Mouse (Mus musculus) mesoderm, embryonic 11.5 days (tissue): Measurements from ENCODE around the gene St5.

ENCODE experiments used
- DNase-seq: peaks from one replicate; pipeline ENCODE4 v3.0.0-alpha.2; 2012; ENCODE audit warnings: low read depth, low spot score

St5 gene

DNA sequence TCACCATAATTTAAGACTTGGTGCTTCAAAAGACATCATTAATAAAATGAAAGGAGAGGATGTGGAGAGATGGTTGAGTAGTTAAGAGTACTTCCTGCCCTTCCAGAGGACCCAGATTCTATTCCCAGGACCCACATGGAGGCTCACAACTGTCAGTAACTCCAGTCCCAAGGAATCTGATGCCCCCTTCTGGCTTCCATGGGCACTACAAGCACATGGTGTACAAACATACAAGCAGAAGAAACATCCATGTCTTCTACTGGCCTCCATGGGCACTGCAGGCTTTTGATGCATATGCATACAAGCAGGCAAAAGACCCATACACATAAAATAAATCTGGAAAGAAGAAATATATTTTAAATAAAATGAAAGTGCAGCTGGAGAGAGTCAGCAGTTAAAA, 3.2 kb downstream of the St5 start:
- no peak for DNase-seq

DNA sequence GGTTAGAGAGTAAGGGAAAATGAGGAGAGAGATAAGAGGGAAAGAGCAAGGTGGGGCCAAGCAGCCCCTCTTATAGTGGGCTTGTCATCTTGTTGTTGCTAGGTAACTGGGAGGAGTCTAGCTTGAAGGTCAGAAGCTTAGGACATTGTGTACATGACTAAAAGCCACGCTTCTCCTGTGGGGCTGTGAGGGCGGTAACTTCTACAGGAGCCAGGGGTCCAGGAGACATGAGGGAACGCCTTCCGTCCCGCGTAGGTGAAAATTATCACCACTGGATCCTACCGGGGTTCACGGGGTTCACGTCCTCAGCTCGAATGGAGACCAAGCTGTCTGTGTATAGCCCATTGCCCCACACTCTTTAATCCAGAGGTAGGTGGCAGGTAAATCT, 8.1 kb downstream of the St5 start:
- DNase-seq: no peak

DNA sequence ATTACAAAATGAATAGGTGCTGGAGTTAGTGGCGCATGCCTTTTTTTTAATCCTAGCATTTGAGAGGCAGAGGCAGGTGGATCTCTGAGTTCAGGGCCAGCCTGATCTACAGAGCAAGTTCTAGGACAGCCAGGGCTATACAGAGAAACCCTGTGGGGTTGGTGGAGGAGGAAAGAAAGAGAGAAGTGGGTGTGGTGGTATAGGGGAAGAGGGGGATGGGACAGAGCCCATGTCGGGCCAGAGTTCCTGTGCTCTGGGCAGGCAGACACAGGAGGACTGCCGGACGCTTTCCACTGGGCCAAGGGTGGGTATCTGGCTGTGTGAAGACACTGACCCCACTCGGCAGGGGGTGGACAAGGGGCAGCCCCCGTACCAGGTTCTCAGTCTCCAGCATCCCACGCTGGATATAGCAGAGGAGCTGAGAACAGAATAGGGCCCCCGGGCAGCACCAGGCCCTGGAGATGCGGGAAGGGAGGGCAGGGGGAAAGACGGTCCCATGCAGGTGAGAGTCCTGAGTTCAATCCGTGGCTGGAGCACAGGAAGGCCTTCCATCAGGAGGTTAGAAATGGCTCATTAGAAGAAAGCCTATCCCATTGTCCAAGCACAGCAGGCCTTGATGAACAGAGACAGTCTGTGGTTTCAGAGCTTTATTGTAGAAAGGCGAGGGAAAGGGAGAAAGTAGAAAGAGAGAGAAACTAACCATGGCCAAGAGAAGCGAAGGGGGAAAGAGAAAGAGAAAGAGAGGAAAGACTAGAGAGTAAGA, 8.6 kb downstream of the St5 start:
- no peak for DNase-seq

DNA sequence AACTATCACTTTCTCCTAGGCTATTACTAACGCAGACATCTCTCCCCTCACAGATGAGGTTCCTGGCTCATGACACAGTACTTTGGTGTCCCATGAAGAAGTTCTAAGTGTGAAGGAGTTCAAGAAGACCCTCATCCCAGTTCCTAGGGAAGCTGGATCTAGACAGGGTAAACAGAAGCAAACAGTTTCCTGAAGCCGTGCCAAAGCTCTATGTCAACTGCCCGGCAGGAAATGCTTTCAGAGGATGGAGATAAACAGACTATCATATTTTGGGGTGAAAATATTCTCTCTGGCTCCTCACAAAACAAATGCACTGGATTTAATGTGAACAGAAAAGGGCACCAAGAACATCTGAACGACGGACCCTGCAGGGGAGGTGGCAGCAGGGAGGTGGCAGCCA, 12.4 kb downstream of the St5 start:
- no peak for DNase-seq

DNA sequence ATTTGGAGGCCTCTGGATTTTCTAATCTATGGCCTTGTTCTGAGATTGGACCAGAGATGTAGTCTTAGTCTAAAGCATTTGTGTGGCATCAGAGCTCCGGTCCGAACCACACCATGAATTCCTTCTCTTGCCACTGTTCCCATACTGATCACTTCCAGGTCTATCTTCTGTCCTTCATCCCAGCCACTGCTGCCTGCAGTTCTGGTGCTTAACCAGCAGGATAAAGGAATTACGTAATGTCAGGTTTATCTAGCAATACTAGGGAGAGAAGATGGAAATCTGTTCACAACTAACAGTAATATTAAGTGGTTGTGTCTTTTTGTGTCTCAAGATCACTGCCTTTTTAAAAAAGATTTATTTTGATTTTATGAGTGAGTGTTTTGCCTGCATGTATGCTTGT, 13.3 kb downstream of the St5 start:
- no peak for DNase-seq

DNA sequence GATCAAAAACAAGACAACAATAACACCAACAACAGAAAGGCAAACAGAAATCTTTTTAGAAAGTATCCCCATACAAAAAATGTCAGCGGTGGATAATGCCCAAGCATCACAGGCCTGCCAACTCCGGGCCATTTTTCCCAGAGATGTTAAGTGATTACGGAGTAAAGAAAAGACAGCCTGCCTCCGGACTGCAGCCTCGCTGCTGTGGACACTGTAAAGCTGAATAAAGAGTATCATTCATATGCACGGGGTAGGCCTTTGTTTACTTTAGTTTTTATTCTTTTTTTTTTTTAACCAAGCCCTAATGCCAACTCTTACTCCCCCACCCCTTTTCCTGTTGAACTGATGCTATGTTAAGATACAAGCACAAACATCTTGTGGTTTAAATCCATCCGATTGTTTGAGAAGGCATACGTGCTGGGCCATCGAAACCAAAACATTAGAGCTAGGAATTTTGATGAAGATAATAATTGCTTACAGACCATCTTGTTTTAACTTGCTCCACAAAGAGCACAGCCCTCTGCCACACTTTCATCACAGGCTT, 16.7 kb downstream of the St5 start:
- DNase-seq: no peak

DNA sequence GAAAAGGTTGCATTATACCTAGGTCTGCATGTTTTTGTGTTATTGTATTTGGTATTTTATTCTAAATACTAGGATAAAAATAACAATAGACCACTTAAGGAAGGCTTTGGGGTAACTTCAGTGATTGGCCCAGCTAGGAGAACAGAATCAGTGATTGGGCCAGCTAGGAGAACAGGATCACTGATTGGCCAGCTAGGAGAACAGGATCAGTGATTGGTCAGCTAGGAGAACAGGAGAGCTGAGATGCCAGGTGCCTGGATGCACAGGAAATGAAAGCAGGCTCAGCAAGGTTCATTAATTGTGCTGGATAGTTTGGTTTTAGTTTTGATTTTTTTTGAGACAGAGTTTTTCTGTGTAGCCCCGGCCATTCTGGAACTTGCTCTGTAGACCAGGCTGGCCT, 22.5 kb downstream of the St5 start:
- DNase-seq: no peak

DNA sequence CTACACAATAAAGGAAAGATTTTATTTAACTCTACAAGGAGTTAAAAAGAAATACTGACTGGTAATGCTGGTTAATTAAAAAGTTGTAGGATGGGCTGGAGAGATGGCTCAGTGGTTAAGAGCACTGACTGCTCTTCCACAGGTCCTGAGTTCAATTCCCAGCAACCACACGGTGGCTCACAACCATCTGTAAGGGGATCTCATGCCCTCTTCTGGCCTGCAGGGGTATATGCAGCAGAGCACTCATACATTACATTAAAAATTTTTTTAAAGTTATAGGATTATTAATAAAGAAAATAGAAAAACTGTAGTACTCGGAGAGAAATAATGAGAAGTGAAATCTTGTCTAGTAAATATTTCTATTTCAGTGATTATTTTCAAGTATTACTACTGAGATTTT, 23.1 kb downstream of the St5 start:
- no peak for DNase-seq

DNA sequence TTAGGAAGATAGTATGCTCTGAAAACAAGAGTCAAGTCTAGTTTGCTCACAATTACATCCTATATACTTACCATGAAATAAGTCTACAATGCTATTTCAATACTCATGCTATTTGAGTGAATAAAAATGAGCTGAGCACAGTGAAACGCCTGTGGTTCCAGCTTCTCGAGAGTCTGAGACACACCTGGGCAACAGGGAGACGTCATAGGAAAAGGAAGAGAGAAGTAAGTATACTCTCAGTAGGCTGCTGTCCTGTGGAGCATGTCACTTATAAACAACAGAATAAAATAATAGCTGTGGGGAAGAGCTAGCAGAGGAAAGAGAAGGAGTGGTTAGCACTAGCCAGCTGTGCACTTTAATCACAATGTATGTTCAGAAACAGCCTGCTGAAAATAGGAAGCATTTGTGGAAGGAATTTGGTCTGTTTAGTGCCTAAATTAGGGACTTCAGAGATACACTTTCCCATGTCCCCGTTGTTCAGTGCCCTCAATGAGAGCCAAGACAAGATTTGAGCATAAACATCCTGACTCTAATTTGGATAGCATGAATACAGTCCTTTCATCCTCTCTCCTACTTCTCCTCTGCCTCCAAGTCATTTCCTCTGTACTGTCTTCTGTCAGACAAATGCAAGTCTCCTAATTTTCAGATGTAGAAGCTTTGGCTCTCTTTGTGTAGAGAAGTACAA, 28.3 kb downstream of the St5 start:
- DNase-seq: no peak

DNA sequence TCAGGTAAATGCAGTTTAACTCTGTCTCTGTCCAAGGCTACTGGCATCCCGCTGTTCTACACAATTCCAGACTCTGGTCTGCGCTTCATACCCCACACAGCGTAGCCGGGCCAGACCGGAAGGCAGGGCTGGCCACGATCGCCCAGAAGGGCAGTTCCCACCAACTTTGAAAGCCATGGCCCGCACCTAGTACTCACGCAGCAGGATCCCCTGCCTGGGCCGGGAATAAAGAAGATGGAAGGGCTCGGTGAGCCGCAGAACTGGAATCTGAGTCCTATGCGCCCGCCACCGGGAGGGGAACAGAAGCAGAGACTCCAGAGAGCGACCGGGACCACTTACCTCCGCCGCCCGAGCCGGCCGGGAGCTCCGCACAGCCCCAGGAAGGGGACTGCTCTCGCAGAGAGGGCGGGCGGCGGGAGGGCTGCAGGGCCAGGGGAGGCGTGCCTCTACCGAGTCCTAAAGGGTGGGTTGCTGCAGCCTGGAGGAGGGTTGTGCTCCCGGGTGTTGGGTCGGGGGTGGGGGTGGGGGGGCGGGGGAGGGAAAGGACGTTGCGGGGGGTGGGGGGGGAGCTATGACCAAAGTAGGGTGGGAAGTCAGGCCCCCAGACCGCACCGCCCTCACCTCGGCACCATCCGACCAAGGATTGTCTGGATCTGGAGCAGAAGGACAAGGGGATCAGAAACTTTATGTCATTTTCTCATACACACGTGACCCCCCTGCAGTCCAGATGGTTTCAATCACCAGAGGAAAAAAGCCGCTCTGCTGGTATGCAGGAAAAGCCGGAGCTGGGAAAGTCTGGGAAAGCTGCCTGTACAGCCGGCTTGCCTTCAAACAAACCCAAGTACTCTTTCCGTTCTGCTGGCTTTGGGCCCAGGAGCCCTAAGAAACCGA, 31.6 kb downstream of the St5 start:
- peak; percentile 90 for DNase-seq

DNA sequence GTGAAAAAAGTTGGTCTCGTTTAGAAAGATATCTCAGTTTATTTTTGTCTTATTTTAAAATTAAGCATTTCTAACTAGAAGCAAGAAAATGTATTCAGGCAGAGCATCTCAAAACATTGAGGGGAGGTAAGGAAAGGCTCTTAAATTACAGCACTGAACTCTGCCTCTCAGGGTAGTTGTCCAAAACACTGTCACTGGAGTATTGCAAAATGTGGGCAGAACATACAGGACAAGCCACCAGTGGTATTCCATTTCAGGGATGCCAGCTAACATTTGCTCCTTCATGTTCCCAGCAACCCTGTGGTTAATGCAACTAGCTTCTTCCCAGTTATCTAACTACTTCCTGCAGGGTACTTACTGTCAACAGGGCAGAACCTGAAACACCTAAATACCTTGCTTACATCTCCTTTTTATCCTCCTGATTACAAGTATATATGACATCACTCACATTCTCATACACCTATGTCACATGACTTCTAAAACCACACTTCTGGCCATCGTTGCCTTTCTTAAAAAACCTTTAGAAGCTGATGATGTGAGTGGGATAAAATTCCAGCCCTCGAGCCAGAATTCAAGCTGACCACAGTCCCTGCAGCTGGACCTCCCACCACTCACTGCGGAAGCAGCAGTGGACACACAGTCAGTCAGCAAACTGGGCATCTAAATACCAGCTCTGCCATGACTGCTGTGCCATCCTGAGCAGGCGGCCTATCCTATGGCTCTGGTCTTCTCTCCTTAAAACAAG, 33.8 kb downstream of the St5 start:
- DNase-seq: no peak

DNA sequence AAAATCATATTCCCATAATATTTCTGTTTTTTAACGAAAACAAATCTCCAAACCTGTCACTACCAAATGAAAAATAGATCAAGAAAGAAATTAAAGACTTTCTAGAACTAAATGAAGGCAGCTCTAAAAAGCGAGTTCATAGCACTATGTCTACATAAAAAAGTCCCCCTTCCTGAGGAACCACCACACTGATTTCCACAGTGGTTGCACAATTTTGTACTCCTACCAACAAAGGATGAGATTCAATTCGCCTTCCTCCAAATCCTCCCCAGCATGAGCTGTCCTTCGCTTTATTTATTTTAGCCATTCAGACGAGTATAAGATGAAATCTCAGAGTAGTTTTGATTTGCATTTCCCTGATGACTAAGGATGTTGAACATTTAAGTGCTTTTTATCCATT, 36.7 kb downstream of the St5 start:
- no peak for DNase-seq

DNA sequence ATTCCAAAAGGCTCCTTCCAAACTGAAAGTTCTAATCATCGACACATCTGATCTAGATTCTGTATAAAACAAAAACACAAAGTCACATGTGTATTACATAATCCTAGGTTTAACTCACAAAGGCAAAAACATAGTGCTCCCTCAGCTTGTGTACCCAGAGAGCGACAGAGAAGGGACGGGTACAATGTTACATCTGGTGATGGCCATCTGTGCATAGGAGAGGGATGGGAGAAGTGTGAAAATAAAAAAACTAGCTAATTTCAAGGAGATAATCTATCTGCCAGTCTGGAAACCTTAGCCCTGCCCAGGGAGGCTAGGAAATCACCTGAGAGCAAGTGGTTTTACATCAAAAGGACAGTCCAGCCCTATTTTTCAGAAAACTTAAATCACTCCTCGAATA, 40.8 kb downstream of the St5 start:
- no peak for DNase-seq

DNA sequence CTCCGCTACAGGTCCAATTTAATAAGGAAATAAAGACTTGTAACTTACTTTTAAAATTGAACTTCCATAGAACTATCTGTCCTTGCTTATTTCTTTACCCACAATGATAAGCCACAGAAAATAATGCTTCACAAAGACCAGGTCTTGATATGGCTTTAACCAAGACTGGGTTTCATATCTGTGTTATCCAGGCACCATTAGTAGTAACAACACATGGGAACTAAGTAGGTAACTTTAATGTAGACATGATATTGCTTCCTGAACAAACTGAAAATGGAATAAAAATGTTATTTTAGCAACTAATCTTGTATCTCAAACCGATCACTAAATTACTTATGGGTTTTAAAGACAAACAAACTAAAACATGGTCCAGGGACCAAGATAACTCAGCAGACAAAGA, 44.1 kb downstream of the St5 start:
- no peak for DNase-seq

DNA sequence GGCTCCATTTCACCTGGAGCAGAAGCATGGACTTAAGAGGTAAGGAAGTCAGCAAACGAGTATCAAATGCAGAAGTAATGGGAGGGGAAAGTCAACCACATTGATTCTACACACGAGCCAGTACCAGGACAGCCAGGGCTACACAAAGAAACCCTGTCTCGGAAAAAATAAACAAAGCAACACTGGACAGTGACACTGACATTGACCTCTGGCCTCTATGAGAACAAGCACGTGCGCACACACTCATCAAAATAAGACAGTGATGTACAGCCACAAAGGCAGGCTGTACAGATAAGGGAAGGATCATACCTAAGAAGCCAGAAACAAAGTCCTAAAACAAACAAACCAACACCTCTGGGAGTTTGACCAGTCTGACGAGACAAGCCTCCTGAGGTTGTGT, 45.5 kb downstream of the St5 start:
- DNase-seq: no peak

DNA sequence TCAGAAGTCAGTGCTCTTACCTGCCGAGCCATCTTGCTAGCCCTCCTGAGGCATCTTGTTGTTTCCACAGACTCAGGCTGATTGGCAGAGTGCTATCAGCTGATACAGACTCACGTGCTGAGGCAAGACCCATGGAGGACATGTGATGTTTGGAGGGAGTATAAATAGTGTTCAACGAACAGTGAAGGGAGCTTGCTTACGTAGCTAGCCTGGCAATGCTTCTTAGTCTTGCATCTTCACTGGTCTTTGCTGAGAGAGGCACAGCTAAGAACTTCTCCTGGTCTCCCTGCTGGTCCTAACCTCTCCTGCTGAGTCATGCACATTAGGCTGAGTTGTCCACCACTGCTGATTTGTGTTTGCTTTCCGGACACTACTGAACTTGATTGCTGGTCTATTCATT, 48.5 kb downstream of the St5 start:
- DNase-seq: no peak

DNA sequence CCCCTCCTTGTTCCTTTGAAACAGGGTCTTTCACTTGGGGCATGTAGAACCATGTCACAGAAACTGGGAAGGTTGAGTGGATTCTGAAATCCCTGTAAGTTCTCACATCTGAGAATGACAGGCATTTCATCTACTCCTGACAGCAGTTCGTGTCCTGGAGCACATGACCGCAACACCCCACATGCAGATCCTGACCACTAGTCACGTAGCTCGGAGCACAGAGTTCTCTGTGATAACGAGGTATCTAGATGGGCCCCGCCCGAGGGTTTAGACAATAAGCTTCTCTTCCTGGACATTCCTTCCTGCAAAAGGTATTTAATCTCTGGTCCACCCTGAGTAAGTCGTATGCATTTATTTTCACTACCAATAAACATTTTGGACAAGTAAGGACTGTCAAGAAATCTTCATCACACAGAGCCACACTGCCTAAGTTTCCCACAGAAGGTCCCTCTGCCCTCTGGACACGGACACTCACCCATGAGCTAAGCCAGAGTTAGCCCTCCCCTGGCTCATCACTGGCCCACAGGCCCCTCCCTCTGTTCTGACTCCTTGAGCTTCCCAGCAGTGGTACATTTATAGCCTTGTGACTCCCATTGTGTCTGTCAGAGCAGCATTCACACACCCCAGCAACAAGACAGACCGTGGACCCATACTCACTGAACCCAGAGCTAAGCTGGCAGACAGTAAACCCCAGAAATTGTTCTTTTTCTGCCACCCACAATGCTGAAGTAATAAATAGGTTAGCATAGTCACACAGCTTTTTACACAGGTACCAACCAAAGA, 54.4 kb downstream of the St5 start:
- no peak for DNase-seq

DNA sequence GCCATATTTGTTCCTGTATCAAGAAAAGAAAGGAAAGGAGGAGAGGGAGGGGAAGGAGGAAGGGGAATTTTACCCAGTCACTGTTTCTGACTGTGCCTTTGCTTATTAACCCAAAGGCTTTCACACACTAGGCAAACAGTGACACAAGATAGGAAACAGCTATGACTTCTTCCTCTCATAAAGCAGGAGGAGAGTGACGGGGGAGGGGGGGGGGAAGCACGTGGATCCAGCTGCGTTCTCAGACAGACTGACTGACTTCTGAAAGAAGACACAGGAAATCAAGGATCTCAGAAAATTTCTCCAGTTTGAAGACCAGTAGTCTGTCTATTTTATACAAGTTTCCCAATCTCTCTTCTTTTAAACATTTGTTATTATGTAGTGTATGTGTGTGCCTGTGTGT, 56.8 kb downstream of the St5 start:
- no peak for DNase-seq

DNA sequence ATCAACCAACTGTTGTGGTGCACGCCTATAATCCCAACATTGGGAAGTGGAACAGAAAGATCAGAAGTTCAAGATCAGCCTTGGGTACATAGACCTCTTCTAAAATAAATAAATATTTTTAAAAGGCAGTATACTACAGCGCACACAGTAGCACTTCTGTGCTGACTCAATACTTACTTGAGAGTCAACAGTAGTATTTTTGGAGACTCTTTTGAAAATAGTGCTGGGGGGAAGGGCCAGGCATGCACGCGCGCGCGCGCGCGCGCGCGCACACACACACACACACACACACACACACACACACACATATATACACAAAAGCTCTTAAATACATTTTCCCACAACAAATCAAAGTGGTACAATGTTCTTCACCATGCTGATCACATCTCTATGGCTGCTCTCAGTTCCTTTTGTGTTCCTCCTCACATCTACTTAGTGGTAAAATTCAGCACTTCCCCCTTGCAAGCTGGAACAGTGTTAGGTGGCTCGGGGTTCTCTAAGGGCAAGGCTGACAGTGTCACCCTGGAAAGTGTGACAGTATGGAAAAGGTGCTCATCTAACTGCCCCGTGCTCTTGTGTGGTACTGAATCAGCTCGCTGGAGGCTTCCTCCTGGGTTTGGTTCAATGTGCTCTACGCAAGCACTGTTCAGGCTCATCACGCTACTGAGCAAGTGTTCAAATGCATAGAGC, 60.0 kb downstream of the St5 start:
- DNase-seq: no peak

DNA sequence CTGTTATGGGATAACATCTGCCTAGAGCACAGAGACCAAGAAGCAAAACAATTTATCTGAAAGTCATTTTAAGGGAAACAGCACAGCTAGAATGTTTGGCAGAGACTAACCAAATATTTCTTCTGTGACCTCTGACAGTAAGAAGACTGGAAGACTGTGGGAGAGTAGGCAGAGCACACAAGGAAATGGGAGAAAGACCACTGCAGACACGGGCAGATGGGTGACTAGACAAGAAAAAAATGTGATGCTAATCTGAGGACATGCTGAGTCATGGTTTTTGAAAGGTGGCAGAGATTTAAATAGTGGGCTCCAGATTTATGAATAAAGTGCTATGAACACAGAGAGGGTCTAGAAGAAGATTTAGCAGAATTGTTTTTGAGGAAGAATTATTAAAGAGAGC, 61.4 kb downstream of the St5 start:
- DNase-seq: no peak
